Mouse (Mus musculus): ENCODE data around the gene Pfn1. TPM values are rescaled to one million over a fixed set of nuclear protein-coding genes. Genes with fewer than 3 reads are reported as not detected.

Gene Pfn1
- total RNA-seq, 2 experiments from 2014 or later: 572 to 580 TPM

GRCm38 (mm10) chr11:70637764-70638163, 16.7 kb downstream of the Pfn1 start:
- no peak for DNase-seq

GRCm38 (mm10) chr11:70635601-70636000, 18.8 kb downstream of the Pfn1 start:
- no peak for DNase-seq

GRCm38 (mm10) chr11:70630129-70630528, 24.3 kb downstream of the Pfn1 start:
- no peak for DNase-seq

GRCm38 (mm10) chr11:70629557-70629956, 24.9 kb downstream of the Pfn1 start:
- DNase-seq: no peak

- no peak for DNase-seq
Observed at GRCm38 (mm10) chr11:70628431-70628830, 26.0 kb downstream of the Pfn1 start.

GRCm38 (mm10) chr11:70626877-70627276, 27.6 kb downstream of the Pfn1 start:
- DNase-seq: no peak

- peak; percentile 66 for DNase-seq
Observed at GRCm38 (mm10) chr11:70625473-70625872, 29.0 kb downstream of the Pfn1 start.

- DNase-seq: no peak
Observed at GRCm38 (mm10) chr11:70623053-70623742, 31.2 kb downstream of the Pfn1 start.

GRCm38 (mm10) chr11:70621972-70622814, 32.3 kb downstream of the Pfn1 start:
- no peak for DNase-seq

GRCm38 (mm10) chr11:70619101-70619500, 35.3 kb downstream of the Pfn1 start, which contains the start of gene Chrne:
Gene Chrne (minus strand): TSS chr11:70619216.
- no peak for DNase-seq

GRCm38 (mm10) chr11:70615516-70616093, 38.8 kb downstream of the Pfn1 start, which contains the start of gene 4930544D05Rik:
Gene 4930544D05Rik (plus strand): TSS chr11:70615848.
- DNase-seq: no peak

GRCm38 (mm10) chr11:70615074-70615473, 39.4 kb downstream of the Pfn1 start:
- DNase-seq: peak; percentile 63

- no peak for DNase-seq
Observed at GRCm38 (mm10) chr11:70612505-70612904, 41.9 kb downstream of the Pfn1 start.

GRCm38 (mm10) chr11:70610752-70611151, 43.7 kb downstream of the Pfn1 start:
- no peak for DNase-seq

- peak; percentile 36 for DNase-seq
Observed at GRCm38 (mm10) chr11:70608381-70609066, 45.9 kb downstream of the Pfn1 start.

- no peak for DNase-seq
Observed at GRCm38 (mm10) chr11:70607611-70608010, 46.8 kb downstream of the Pfn1 start.

- no peak for DNase-seq
Observed at GRCm38 (mm10) chr11:70606717-70607116, 47.7 kb downstream of the Pfn1 start.

- peak; percentile 86 for DNase-seq
Observed at GRCm38 (mm10) chr11:70605024-70605566, 49.3 kb downstream of the Pfn1 start.
